Mouse (Mus musculus) heart, embryonic 12.5 days (tissue): ENCODE measurements around the gene Olfr1029. TPM values are rescaled to one million over a fixed set of nuclear protein-coding genes. Genes with fewer than 3 reads are reported as not detected.
"Not testable (repeated sequence)": the region's sequence is repeated elsewhere in the genome, so short reads cannot be mapped to it uniquely, and the experiment has no call there.

Source experiments
- ATAC-seq: fragments of 200-750 bp; cut with Nextera tagmentation; 2 replicates; pipeline ENCODE4 v1.8.0; 2017; ENCODE audit warnings: moderate TSS enrichment, moderate library complexity; ENCODE audit not compliant: insufficient number of reproducible peaks, low FRiP score
- H3K27ac ChIP-seq: fragments of 300-500 bp; sonication (generic); 2 replicates; pipeline ENCODE4 v1.5.1; 2016; ENCODE audit warnings: mild to moderate bottlenecking, moderate library complexity; ENCODE audit not compliant: poor library complexity, severe bottlenecking
- H3K27me3 ChIP-seq: fragments of 300-500 bp; sonication (generic); replicated peaks from 2 replicates; pipeline ENCODE4 v1.6.1; 2016; ENCODE audit warnings: mild to moderate bottlenecking, moderate library complexity
- H3K36me3 ChIP-seq: fragments of 300-500 bp; sonication (generic); 2 replicates; pipeline ENCODE4 v1.6.1; 2016; ENCODE audit warnings: mild to moderate bottlenecking, moderate library complexity
- H3K4me1 ChIP-seq: fragments of 300-500 bp; sonication (generic); replicated peaks from 2 replicates; pipeline ENCODE4 v1.6.1; 2016; ENCODE audit warnings: mild to moderate bottlenecking
- H3K4me2 ChIP-seq: fragments of 300-500 bp; sonication (generic); 2 replicates; pipeline ENCODE4 v1.6.1; 2016; ENCODE audit warnings: mild to moderate bottlenecking, moderate library complexity
- H3K4me3 ChIP-seq: fragments of 300-500 bp; sonication (generic); 2 replicates; pipeline ENCODE4 v1.5.1; 2016; ENCODE audit warnings: mild to moderate bottlenecking
- H3K9ac ChIP-seq: fragments of 300-500 bp; sonication (generic); 2 replicates; pipeline ENCODE4 v1.6.1; 2016; ENCODE audit warnings: mild to moderate bottlenecking, moderate library complexity
- H3K9me3 ChIP-seq: fragments of 300-500 bp; sonication (generic); replicated peaks from 2 replicates; pipeline ENCODE4 v1.6.1; 2016; ENCODE audit warnings: mild to moderate bottlenecking, moderate library complexity
- WGBS: fragments of 180-500 bp; shearing (Covaris S2); methylation state at CpG from one replicate; pipeline ENCODE4 v1.1.7; 2016; 5-methylcytosine and 5-hydroxymethylcytosine counted together
- polyA plus RNA-seq: library from polyadenylated mRNA; unstranded; fragments of >200 nt; fragmentation: Nextera tagmentation; extraction: Ambion mirVana; gene quantifications from 2 replicates; pipeline ENCODE4 v1.2.1, GENCODE M21; 2016

Gene Olfr1029
- polyA plus RNA-seq, result not detected in 2 replicates

DNA sequence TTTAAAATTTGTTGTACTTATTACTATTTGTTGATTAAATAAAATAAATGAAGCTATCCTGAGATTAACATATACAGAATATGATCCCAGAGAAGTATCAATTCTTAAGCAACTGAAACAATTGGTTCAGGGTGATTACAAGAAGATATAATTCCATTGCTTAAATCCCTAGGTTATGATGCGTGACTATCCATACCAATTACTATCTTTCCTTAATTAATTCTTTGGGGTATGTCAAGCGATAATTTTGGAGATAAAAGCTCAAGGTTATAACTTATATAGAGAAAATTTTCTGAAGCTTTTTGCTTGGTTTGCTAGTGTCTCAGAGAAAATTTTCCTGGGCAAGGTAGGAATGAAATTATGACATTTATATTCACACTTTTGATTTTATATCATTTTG, at the start of gene Olfr1029:
TSS of gene Olfr1029 (plus strand) at position 301 of the 400 bp plus-strand sequence.
- no peak for ATAC-seq
- WGBS, result 70% methylated on average over 2 of the region's 2 CpGs
- no peaks in the 10 kb centered on the region for H3K9me3 ChIP-seq

DNA sequence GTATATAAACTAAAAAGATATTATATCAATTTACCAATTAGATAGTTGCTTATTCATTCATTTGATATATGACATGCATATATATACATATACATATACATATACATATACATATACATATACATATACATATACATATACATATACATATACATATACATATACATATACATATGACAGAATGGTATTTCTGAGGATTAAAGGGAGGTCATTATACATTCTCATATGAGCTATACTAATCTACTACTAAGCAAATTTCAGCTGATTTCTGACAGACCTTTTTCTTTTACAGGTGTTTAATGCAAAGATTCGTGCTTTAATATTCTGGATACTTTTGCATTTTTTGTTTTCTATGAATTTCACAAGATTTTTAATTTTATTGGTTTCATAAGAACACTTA, 23.6 kb upstream of the Olfr1029 start, which contains the start of gene Olfr1028:
TSS of gene Olfr1028 (plus strand) at position 301 of the 400 bp plus-strand sequence.
- no peaks in the 10 kb centered on the region for H3K9me3 ChIP-seq
- H3K4me3 ChIP-seq, result no peak within 1 kb of the TSS
- H3K4me2 ChIP-seq, result no peak within 1 kb of the TSS
- no peak within 1 kb of the TSS for H3K9ac ChIP-seq
- no peaks in the 10 kb centered on the region for H3K36me3 ChIP-seq
- no peaks in the 10 kb centered on the region for H3K4me1 ChIP-seq
- H3K27me3 ChIP-seq, result no peaks in the 10 kb centered on the region
- ATAC-seq, result no peak
- 72% methylated on average over 1 of the region's 1 CpGs for whole genome bisulfite sequencing
- no peak within 1 kb of the TSS for H3K27ac ChIP-seq

More for the DNA sequence above, at the start of gene Olfr1029:
- Histone ChIP-seq H3K4me3 (no peak within 1 kb of the TSS), H3K4me2 (no peak within 1 kb of the TSS), H3K27me3 (no peaks in the 10 kb centered on the region), H3K4me1 (no peaks in the 10 kb centered on the region), H3K36me3 (no peaks in the 10 kb centered on the region), H3K27ac (no peak within 1 kb of the TSS), H3K9ac (no peak within 1 kb of the TSS)

DNA sequence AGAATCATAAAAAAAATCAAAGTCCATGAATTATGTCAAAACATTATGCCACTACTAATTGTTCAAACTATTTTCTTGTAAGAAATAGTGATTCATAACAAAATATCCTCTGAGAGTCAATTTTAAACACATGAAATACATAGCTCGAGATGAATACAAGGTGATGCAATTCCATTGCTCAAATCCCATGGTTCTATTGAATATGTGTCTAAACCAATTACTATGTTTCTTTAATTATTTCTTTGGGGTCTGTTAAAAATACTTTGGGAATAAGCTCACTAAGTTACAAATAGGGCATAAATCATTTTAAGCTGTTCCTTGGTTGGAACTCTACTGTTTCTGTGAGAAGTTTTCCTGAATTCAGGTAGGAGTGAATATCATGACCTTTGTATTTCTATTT, 5.3 kb downstream of the Olfr1029 start, which contains the start of gene Olfr1030:
TSS of gene Olfr1030 (plus strand) at position 301 of the 400 bp plus-strand sequence.
- Histone ChIP-seq H3K4me2 (no peak within 1 kb of the TSS), H3K27me3 (no peaks in the 10 kb centered on the region), H3K36me3 (no peaks in the 10 kb centered on the region), H3K27ac (no peak within 1 kb of the TSS), H3K4me3 (no peak within 1 kb of the TSS), H3K9me3 (no peaks in the 10 kb centered on the region), H3K9ac (no peak within 1 kb of the TSS), H3K4me1 (no peaks in the 10 kb centered on the region)
- no peak for ATAC-seq
- 66% methylated on average over 1 of the region's 1 CpGs for WGBS

DNA sequence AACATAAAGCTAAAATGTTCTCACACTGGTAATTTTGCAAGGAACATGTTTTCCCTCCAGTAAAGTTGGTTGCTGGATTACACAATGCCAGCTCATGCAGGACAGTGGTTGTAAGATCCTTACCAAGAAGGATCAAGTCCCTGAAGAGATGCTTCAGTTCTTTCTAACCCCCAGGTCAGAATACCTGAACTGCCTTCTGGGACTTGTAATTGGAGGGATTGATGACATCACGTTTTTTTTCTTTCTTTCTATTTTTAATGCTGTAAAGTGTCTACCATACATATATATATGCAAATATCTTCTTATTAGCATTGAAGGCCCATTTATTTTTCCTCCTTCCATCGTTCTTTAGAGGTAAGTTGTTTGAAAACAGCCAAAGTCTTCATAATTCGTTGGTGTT, 16.3 kb downstream of the Olfr1029 start, which contains the start of gene Olfr1031:
TSS of gene Olfr1031 (plus strand) at position 301 of the 400 bp plus-strand sequence.
- no peak within 1 kb of the TSS for H3K9ac ChIP-seq
- ATAC-seq, result no peak
- no peaks in the 10 kb centered on the region for H3K36me3 ChIP-seq
- no peaks in the 10 kb centered on the region for H3K4me1 ChIP-seq
- 46% methylated on average over 3 of the region's 3 CpGs for WGBS
- H3K27ac ChIP-seq, result no peak within 1 kb of the TSS
- H3K4me2 ChIP-seq, result no peak within 1 kb of the TSS
- H3K27me3 ChIP-seq, result no peaks in the 10 kb centered on the region
- no peak within 1 kb of the TSS for H3K4me3 ChIP-seq
- no peaks in the 10 kb centered on the region for H3K9me3 ChIP-seq

DNA sequence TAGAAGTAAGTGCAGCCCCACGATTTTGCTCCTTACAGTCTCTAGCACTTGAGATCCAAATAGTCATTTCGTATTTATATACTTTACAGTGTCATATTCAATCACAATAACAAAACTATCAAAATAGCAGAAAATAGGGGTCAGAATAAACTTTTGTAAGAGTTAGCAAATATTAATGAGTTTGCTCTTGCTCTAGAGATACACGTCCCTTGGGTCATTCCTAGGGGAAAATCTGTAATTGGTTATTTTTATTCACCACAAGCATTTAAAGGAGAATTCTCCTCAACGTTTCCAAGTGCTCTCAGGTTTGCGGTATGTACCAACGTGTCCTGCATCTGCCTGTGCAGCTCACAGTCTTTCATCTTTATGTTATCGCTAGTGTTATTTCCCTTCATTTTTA, 31.5 kb downstream of the Olfr1029 start, which contains the start of gene Olfr1032:
TSS of gene Olfr1032 (plus strand) at position 301 of the 400 bp plus-strand sequence.
- no peak for ATAC-seq
- Histone ChIP-seq H3K4me1 (no peaks in the 10 kb centered on the region), H3K9ac (no peak within 1 kb of the TSS), H3K27me3 (no peaks in the 10 kb centered on the region), H3K27ac (no peak within 1 kb of the TSS), H3K4me3 (no peak within 1 kb of the TSS), H3K4me2 (no peak within 1 kb of the TSS), H3K36me3 (no peaks in the 10 kb centered on the region), H3K9me3 (no peaks in the 10 kb centered on the region)
- WGBS, result 79% methylated on average over 7 of the region's 7 CpGs

DNA sequence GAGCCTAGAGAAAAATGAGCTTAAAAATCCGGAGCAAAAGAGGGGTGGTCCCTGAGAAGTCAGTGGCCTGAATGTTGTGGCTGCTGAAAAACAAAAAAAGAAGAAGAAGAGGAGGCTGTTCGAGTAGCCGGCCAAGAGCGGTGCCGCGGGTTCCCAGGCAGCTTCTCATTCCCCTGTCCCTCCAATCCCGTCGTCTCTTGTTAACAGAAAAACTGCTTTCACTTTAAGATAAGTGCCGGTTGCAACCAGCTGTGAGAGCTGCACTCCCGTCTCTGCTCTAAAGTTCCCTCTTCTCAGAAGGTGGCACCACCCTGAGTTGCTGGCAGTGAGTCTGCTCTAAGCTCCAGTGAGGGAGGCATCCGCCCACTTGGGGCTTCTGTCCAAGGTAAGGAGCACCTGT, 46.7 kb downstream of the Olfr1029 start, which contains the start of gene Olfr1033:
TSS of gene Olfr1033 (plus strand) at position 228 of the 400 bp plus-strand sequence.
- WGBS, result 2% methylated on average over 11 of the region's 11 CpGs
- Histone ChIP-seq H3K4me3 (peak within 1 kb of the TSS; percentile 47), H3K27ac (peak within 1 kb of the TSS; percentile 47; the same call in 1 of the 2 replicates), H3K4me2 (peak within 1 kb of the TSS; percentile 64)
- not testable (repeated sequence) for H3K27me3 ChIP-seq, H3K9me3 ChIP-seq, H3K36me3 ChIP-seq, ATAC-seq, H3K4me1 ChIP-seq, H3K9ac ChIP-seq

DNA sequence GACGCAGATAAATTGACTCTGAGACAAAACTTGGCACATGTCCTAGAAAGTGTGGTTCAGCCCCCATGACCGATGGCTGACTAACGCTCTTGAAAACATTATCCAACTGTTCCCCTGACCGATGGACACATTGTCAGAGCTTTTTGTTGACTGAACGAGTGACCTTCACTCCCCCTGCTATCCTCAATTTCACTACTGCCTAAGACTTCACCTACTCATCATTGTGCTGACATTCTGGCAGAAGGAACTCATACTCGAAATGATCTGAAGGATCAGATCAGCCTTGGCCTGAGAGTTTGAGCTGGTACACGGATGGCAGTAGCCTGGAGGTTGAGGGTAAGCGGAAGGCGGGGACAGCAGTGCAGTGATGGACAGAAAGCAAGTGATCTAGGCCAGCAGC, 47.8 kb downstream of the Olfr1029 start:
- not testable (repeated sequence) for H3K27me3 ChIP-seq, H3K4me3 ChIP-seq, H3K4me1 ChIP-seq, ATAC-seq, H3K4me2 ChIP-seq, H3K9ac ChIP-seq, H3K9me3 ChIP-seq, H3K27ac ChIP-seq, H3K36me3 ChIP-seq
- 38% methylated on average over 7 of the region's 9 CpGs for WGBS

Other genes with a start within 250 kb of the Olfr1029 start
- not detected in 2 replicates for gene Olfr1012, start 211.1 kb upstream of the Olfr1029 start, polyA plus RNA-seq
- not detected in 2 replicates for gene Olfr1013, start 206.8 kb upstream of the Olfr1029 start, polyA plus RNA-seq
- gene Olfr1014, start 201.2 kb upstream of the Olfr1029 start, polyA plus RNA-seq, result not detected in 2 replicates
- gene Olfr1015, start 191.9 kb upstream of the Olfr1029 start, polyA plus RNA-seq, result not detected in 2 replicates
- not detected in 2 replicates for gene Olfr1016, start 171.4 kb upstream of the Olfr1029 start, polyA plus RNA-seq
- not detected in 2 replicates for gene Olfr1018, start 155.4 kb upstream of the Olfr1029 start, polyA plus RNA-seq
- not detected in 2 replicates for gene Olfr1019, start 128.4 kb upstream of the Olfr1029 start, polyA plus RNA-seq
- gene Olfr1020, start 126.9 kb upstream of the Olfr1029 start, polyA plus RNA-seq, result not detected in 2 replicates
- not detected in 2 replicates for gene Olfr1022, start 105.3 kb upstream of the Olfr1029 start, polyA plus RNA-seq
- gene Olfr1023, start 88.3 kb upstream of the Olfr1029 start, polyA plus RNA-seq, result not detected in 2 replicates
- gene Olfr1024, start 68.8 kb upstream of the Olfr1029 start, polyA plus RNA-seq, result not detected in 2 replicates
- not detected in 2 replicates for gene Olfr1025-ps1, start 58.7 kb upstream of the Olfr1029 start, polyA plus RNA-seq
- gene Olfr1026, start 52.3 kb upstream of the Olfr1029 start, polyA plus RNA-seq, result not detected in 2 replicates
- not detected in 2 replicates for gene Olfr1028, start 23.5 kb upstream of the Olfr1029 start, polyA plus RNA-seq
- gene Olfr1030, start 5.4 kb downstream of the Olfr1029 start, polyA plus RNA-seq, result not detected in 2 replicates
- not detected in 2 replicates for gene Olfr1031, start 16.4 kb downstream of the Olfr1029 start, polyA plus RNA-seq
- not detected in 2 replicates for gene Olfr1032, start 31.6 kb downstream of the Olfr1029 start, polyA plus RNA-seq
- 1.3 and 1.4 TPM in 2 replicates for gene Olfr1033, start 46.7 kb downstream of the Olfr1029 start, polyA plus RNA-seq
- gene Olfr1034, start 72.0 kb downstream of the Olfr1029 start, polyA plus RNA-seq, result not detected in 2 replicates
- gene Olfr1036, start 100.1 kb downstream of the Olfr1029 start, polyA plus RNA-seq, result not detected in 2 replicates
- not detected in 2 replicates for gene Olfr1037, start 113.5 kb downstream of the Olfr1029 start, polyA plus RNA-seq
- not detected in 2 replicates for gene Olfr1039, start 162.0 kb downstream of the Olfr1029 start, polyA plus RNA-seq
- not detected in 2 replicates for gene Olfr1040, start 172.8 kb downstream of the Olfr1029 start, polyA plus RNA-seq
- gene Olfr1042, start 187.9 kb downstream of the Olfr1029 start, polyA plus RNA-seq, result not detected in 2 replicates
- not detected in 2 replicates for gene Olfr1043, start 193.6 kb downstream of the Olfr1029 start, polyA plus RNA-seq
- not detected in 2 replicates for gene Olfr1044, start 203.9 kb downstream of the Olfr1029 start, polyA plus RNA-seq
- not detected in 2 replicates for gene Olfr52, start 211.8 kb downstream of the Olfr1029 start, polyA plus RNA-seq
- not detected in 2 replicates for gene Olfr1045, start 229.1 kb downstream of the Olfr1029 start, polyA plus RNA-seq
- gene Olfr1046, start 245.4 kb downstream of the Olfr1029 start, polyA plus RNA-seq, result not detected in 2 replicates